Mouse (Mus musculus): ENCODE data around the gene Rp2. TPM values are rescaled to one million over a fixed set of nuclear protein-coding genes. Genes with fewer than 3 reads are reported as not detected.

Gene Rp2
- total RNA-seq, 2 experiments from 2014 or later: 29.7 to 67.7 TPM

DNA sequence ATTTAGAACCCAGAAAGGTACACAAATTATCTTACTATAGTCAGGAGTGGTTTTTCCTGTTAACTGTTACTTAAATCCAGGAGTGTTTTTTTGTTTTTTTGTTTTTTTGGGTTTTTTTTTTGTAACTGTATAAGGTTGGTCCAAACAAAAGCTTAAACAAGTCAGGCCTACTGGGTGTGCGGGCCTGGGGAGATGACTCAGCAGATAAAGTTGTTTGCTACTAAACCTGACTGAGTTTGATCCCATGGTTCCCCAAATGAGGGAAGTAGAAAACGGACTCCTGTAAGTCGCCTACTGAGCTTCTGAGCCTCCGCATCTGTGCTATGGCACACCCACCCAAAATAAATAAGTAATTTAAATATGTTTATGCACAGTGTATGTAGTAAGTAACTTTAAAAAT, 55.3 kb downstream of the Rp2 start:
- 0 out of 2 replicates have a peak, but pooled peaks have one; percentile 12 for ATAC-seq (replicated peaks; ENCODE audit: poor library complexity, severe bottlenecking)

DNA sequence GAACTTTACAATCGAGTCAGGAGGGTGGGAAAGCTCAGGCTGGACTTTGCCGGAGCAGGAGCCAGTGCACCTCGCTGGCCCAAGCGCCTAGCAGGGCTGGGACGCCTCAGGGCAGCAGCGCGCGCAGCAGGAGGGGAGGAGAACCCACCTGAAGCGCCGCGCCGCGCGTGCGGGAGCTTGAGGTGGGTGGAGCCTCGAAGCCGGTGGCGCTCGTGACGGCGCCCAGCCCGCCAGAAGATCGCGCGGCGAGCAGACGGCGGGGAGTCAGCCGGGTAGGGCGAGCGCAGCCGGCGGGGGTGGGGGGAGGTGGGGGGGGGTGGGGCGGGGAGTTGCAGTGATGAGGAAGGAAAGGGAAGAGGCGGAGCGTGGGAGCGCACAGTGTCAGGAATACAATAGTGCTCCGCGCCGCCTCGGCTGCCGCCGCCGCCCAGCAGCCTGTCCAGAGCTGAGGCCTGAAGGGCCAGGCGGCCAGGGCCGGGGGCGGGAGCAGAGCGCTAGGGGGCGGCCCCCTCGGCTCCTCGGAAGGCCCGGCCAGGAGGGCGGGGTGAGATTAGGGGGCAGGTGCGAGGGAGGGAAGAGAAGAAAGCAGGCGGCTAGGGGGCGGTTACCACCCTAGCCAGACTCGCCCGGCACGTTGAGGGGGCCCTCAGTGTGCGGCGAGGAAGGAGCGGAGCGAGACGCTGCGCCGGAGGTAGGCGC, 61.0 kb downstream of the Rp2 start, which contains the start of gene Jade3:
Jade3 (plus strand) TSS at position 549 of the 699 bp plus-strand sequence.
- peak; percentile 91 for ATAC-seq (replicated peaks; ENCODE audit: poor library complexity, severe bottlenecking)

DNA sequence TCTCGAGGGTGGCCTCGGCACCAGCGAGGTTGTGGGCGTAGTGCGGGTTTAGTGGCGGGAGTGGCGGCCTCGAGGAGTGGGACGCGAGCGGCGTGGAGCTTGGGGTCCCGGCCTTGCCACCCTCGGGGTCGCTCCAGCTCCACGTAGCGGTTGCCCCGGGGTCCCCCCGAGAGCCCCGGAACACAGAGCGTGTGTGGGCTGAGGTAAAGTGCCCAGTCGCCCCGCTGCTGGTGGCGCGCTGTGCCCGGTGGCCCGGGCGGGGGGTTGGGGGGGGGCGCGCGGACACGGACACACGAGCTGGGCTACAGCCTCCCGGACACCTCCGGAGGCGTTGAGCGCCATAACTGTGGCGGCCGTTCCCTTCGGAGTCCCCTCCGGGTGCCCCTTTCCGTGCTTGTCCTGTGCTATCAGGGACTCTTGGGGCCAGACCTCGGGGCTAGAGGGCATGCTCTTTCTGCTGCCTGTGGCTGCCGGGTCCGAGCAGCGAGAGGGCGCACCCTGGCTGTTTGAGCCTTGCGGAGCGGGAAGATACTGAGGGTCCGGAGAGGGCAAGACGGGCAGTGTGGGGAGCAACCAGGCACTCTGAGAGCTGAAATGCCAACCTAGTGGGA, 61.7 kb downstream of the Rp2 start:
- peak; percentile 25 for ATAC-seq (replicated peaks; ENCODE audit: poor library complexity, severe bottlenecking)

Other genes starting within 250 kb of the Rp2 start
- gene Slc9a7, start 72.7 kb upstream of the Rp2 start, total RNA-seq (2014; fragmentation: Nextera tagmentation): 8.9 and 15.8 TPM in 2 replicates
- gene Slc9a7, start 72.7 kb upstream of the Rp2 start, total RNA-seq (2017): 4.4 and 8.0 TPM in 2 replicates
- gene Jade3, start 61.2 kb downstream of the Rp2 start, total RNA-seq (2014; fragmentation: Nextera tagmentation): 8.4 and 13.0 TPM in 2 replicates
- 17.4 and 19.3 TPM in 2 replicates for gene Jade3, start 61.2 kb downstream of the Rp2 start, total RNA-seq (2017)
- not detected in 2 replicates for gene Rgn, start 185.3 kb downstream of the Rp2 start, total RNA-seq (2014; fragmentation: Nextera tagmentation)
- not detected in 2 replicates for gene Rgn, start 185.3 kb downstream of the Rp2 start, total RNA-seq (2017)